Mouse (Mus musculus) liver, embryonic 15.5 days (tissue): Measurements from ENCODE around the gene Sdccag8. TPM values are rescaled to one million over a fixed set of nuclear protein-coding genes. Genes with fewer than 3 reads are reported as not detected.

Experiments
- ATAC-seq: fragments of 200-750 bp; cut with Nextera tagmentation; 2 replicates; pipeline ENCODE4 v1.8.0; 2017; ENCODE audit warnings: moderate number of reproducible peaks, mild to moderate bottlenecking, moderate library complexity; ENCODE audit not compliant: insufficient read depth
- H3K27ac ChIP-seq: fragments of 300-500 bp; sonication (generic); replicated peaks from 2 replicates; pipeline ENCODE4 v1.5.1; 2015; ENCODE audit warnings: mild to moderate bottlenecking, inconsistent platforms
- H3K27me3 ChIP-seq: fragments of 300-500 bp; sonication (generic); 2 replicates; pipeline ENCODE4 v1.6.1; 2015; ENCODE audit warnings: mild to moderate bottlenecking, inconsistent platforms
- H3K36me3 ChIP-seq: fragments of 300-500 bp; sonication (generic); replicated peaks from 2 replicates; pipeline ENCODE4 v1.6.1; 2015; ENCODE audit warnings: moderate library complexity, mild to moderate bottlenecking, inconsistent platforms
- H3K4me1 ChIP-seq: fragments of 300-500 bp; sonication (generic); replicated peaks from 2 replicates; pipeline ENCODE4 v1.6.1; 2015; ENCODE audit warnings: inconsistent platforms
- H3K4me2 ChIP-seq: fragments of 300-500 bp; sonication (generic); 2 replicates; pipeline ENCODE4 v1.6.1; 2015; ENCODE audit warnings: moderate library complexity, mild to moderate bottlenecking, inconsistent platforms
- H3K4me3 ChIP-seq: fragments of 300-500 bp; sonication (generic); replicated peaks from 2 replicates; pipeline ENCODE4 v1.5.1; 2015; ENCODE audit warnings: mild to moderate bottlenecking, inconsistent platforms
- H3K9ac ChIP-seq: fragments of 300-500 bp; sonication (generic); 2 replicates; pipeline ENCODE4 v1.6.1; 2015; ENCODE audit warnings: moderate library complexity, mild to moderate bottlenecking, inconsistent platforms
- H3K9me3 ChIP-seq: fragments of 300-500 bp; sonication (generic); replicated peaks from 2 replicates; pipeline ENCODE4 v1.6.1; 2016; ENCODE audit warnings: inconsistent platforms
- WGBS: fragments of 180-500 bp; shearing (Covaris S2); methylation state at CpG from one replicate; pipeline ENCODE4 v1.1.7; 2015; ENCODE audit warnings: mixed read lengths; ENCODE audit not compliant: insufficient replicate concordance; 5-methylcytosine and 5-hydroxymethylcytosine counted together
- polyA plus RNA-seq: library from polyadenylated mRNA; unstranded; fragments of >200 nt; fragmentation: Nextera tagmentation; extraction: Ambion mirVana; gene quantifications from 2 replicates; pipeline ENCODE4 v1.2.1, GENCODE M21; 2015

Sdccag8 gene
- polyA plus RNA-seq, 1 experiment from 2014 or later: 5.0 TPM

DNA sequence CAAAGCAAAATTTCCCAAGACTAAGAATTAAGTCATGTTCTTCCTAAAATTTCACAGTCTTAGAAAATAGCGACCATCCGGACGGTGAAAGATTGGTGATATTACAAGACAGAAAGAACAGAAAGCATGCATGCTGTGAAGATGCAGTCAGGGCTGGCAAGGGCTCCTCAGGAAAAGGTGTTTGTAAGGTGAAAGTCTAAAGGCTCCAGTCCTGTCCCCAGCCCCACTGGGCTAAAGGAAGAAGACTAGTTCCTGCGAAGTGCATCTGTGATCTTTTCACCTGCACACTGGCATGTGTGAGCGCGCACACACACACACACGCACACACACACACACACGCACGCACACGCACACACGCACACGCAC, 130.7 kb downstream of the Sdccag8 start:
- Histone ChIP-seq H3K4me2 (no peak overlapping the region), H3K9ac (no peak overlapping the region), H3K27me3 (no peaks in the 10 kb centered on the region), H3K4me3 (no peak overlapping the region), H3K4me1 (peaks cover 26% of the 10 kb centered on the region), H3K36me3 (no peaks in the 10 kb centered on the region), H3K27ac (no peak overlapping the region), H3K9me3 (no peaks in the 10 kb centered on the region)
- no peak for ATAC-seq
- 67% methylated on average over 12 of the region's 12 CpGs for WGBS

DNA sequence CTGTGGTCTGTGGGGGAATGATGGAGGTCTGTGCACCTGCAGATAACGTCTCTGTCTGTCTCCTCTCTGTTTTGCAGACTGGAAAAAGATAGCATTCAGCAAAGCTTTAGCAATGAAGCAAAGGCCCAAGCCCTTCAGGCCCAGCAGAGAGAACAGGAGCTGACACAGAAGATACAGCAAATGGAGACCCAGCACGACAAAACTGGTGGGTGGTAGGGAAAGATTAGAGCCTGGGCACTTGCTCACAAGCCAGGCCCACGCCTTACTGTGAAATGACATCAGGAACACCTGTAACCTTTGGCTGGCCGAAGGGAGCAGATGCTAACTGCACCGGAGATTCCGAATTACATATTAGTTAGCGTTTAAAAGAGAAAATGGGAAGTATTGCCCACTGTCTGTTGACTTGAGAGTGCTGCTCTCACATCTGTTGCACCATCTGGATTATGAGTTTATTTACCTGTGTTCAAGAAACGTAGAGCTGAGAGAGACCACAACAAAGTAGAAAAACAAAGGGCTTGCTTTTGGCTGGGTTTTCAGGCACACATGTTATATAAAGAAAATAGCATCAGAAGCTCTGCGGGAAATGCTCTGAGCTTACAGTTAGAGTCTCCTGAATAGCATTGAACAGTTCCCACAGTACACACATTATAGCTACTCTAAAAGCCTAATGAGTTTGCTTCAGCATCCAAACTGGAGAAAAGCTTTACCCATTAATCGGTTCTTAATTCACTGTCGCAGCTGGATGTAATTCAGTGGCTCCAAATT, 131.8 kb downstream of the Sdccag8 start:
- H3K4me3 ChIP-seq: no peak overlapping the region
- no peak overlapping the region for H3K4me2 ChIP-seq
- H3K9ac ChIP-seq: no peak overlapping the region
- H3K9me3 ChIP-seq: no peaks in the 10 kb centered on the region
- H3K27me3 ChIP-seq: no peaks in the 10 kb centered on the region
- H3K27ac ChIP-seq: no peak overlapping the region
- peaks cover 18% of the 10 kb centered on the region for H3K4me1 ChIP-seq
- H3K36me3 ChIP-seq: no peaks in the 10 kb centered on the region
- ATAC-seq: no peak
- 62% methylated on average over 11 of the region's 11 CpGs for WGBS

DNA sequence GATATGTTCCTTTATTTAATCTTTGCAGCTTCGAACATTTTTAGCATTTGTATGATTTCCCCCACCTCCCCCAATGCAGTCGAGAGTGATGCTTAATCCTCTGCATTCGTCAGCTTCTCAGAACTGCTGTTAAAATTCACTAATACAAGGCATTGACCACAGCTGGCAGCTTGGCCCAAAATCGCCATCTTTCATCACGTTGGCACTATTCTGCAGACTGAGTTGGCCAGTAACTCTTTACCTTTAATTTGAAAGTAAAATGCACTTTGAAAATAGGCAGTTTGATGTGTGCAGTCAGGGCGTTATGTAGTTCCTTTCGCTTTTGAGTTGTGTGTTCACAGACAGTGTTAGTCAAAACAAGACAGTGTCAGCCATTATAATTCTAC, 132.3 kb downstream of the Sdccag8 start:
- H3K9me3 ChIP-seq: no peaks in the 10 kb centered on the region
- no peaks in the 10 kb centered on the region for H3K27me3 ChIP-seq
- H3K27ac ChIP-seq: no peak overlapping the region
- 71% methylated on average over 7 of the region's 7 CpGs for WGBS
- no peak overlapping the region for H3K4me3 ChIP-seq
- H3K4me2 ChIP-seq: no peak overlapping the region
- H3K4me1 ChIP-seq: peaks cover 15% of the 10 kb centered on the region
- H3K36me3 ChIP-seq: no peaks in the 10 kb centered on the region
- no peak for ATAC-seq
- H3K9ac ChIP-seq: no peak overlapping the region

DNA sequence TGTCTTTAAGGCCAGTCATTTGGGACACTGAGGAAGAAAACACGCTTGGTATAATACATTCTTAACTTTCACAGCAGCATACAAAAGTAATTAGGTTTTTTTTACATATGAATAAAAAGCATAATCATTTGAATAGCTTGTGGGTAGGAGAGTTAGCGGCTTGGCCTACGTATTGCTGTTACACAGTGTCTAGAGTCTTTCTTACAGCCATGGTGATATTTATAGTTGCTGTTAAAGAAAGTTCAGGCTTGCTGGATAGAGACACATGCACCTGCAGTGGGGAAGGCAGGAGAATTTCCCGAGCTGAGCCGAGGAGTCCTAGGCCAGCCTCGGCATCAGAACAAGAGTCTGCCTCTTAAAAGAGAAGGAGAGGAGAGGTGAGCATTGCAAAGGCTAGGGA, 134.4 kb downstream of the Sdccag8 start:
- 84% methylated on average over 6 of the region's 6 CpGs for WGBS
- Histone ChIP-seq H3K4me2 (no peak overlapping the region), H3K9me3 (no peaks in the 10 kb centered on the region), H3K9ac (no peak overlapping the region), H3K4me1 (peaks cover 6% of the 10 kb centered on the region; the same call in 1 of the 2 replicates), H3K4me3 (no peak overlapping the region), H3K27me3 (no peaks in the 10 kb centered on the region), H3K27ac (no peak overlapping the region), H3K36me3 (no peaks in the 10 kb centered on the region)
- no peak for ATAC-seq

DNA sequence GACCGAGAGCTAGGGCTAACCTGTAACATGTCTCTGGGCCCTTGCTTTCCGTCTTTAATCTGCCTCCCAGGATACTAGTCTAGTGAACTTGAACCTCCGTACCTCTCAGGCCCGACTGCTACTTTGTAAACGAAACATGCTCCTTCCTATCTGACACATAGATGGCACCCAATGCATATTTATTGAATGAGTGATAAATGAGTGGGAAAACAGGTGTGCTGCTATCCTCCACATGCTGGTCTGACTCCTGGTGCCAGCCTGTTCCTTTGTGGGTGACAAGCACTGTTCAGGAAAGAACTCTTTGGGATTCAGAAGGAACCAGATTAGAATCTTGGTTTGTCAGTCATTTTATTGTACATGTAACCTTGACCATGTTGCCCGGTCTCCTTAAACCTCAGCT, 134.9 kb downstream of the Sdccag8 start:
- ATAC-seq: no peak
- Histone ChIP-seq H3K36me3 (no peaks in the 10 kb centered on the region), H3K4me3 (no peak overlapping the region), H3K9me3 (no peaks in the 10 kb centered on the region), H3K4me1 (peaks cover 6% of the 10 kb centered on the region; the same call in 1 of the 2 replicates), H3K27ac (no peak overlapping the region), H3K9ac (no peak overlapping the region), H3K4me2 (no peak overlapping the region), H3K27me3 (no peaks in the 10 kb centered on the region)
- 75% methylated on average over 6 of the region's 6 CpGs for WGBS

DNA sequence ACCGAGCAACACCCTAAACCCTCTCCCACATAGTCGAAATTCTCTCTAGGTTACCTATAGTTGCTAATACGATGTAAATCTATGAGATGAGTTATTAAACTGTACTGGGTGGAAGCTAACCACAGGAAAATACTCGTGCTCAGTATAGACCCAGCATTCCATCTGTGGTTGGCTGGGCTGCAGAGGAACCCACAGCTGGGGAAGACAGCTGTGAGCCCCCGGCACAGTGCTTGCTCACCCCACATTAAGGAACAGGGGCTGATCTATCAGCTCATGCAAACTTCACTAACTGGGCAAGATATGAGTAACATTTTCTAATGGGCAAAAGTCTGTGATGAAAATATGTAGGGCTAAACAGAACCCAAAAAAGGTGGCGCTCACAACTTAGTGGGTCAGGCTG, 135.6 kb downstream of the Sdccag8 start:
- no peak overlapping the region for H3K4me2 ChIP-seq
- H3K27ac ChIP-seq: no peak overlapping the region
- ATAC-seq: no peak
- peaks cover 3% of the 10 kb centered on the region; the same call in 1 of the 2 replicates for H3K4me1 ChIP-seq
- H3K27me3 ChIP-seq: no peaks in the 10 kb centered on the region
- no peak overlapping the region for H3K9ac ChIP-seq
- 56% methylated on average over 6 of the region's 6 CpGs for WGBS
- H3K9me3 ChIP-seq: no peaks in the 10 kb centered on the region
- H3K36me3 ChIP-seq: no peaks in the 10 kb centered on the region
- no peak overlapping the region for H3K4me3 ChIP-seq

DNA sequence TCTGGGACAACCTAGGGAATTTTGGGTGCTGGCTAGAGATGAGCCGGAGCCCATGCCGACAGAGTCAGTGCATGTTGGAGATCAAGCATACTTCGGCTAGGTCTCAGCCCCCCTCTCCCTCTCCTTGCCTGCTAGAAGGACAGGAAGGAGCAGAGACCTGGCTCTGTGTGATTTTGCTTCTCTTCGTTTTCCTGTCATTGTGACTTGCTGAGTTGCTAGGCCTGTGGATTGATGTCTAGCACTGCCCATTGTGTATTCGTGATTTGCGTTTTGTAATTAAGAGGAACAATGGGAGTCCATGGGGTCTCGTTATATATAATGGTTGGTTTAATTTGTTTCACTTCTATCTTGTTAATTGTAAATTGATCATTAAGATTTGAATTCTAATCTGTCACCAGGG, 137.4 kb downstream of the Sdccag8 start:
- H3K27me3 ChIP-seq: no peaks in the 10 kb centered on the region
- H3K9me3 ChIP-seq: no peaks in the 10 kb centered on the region
- H3K27ac ChIP-seq: no peak overlapping the region
- H3K4me1 ChIP-seq: no peaks in the 10 kb centered on the region
- 56% methylated on average over 7 of the region's 7 CpGs for WGBS
- no peak overlapping the region for H3K9ac ChIP-seq
- no peak for ATAC-seq
- H3K4me3 ChIP-seq: no peak overlapping the region
- H3K4me2 ChIP-seq: no peak overlapping the region
- no peaks in the 10 kb centered on the region for H3K36me3 ChIP-seq

DNA sequence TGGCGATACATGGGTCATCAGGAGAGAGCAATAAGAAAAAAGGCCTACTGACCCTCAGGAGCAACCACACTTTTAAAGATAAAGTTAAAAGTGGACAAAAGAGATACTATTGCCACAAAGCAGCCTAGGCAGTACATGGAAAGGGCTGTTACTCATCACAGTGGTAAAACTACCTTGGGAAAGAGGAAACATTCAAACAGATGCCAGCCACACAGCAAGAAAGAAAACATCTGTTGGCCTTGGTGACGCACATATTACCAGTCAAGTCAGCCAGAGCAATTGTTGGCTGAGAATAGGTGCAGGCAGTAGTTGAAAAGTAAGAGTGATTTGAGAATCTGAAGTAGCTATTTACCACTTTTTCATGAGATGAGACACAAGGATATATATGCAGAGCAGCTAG, 143.9 kb downstream of the Sdccag8 start:
- H3K9me3 ChIP-seq: no peaks in the 10 kb centered on the region
- H3K4me1 ChIP-seq: no peaks in the 10 kb centered on the region
- H3K4me3 ChIP-seq: no peak overlapping the region
- H3K9ac ChIP-seq: no peak overlapping the region
- no peak overlapping the region for H3K27ac ChIP-seq
- 67% methylated on average over 2 of the region's 2 CpGs for WGBS
- H3K27me3 ChIP-seq: no peaks in the 10 kb centered on the region
- ATAC-seq: no peak
- H3K4me2 ChIP-seq: no peak overlapping the region
- H3K36me3 ChIP-seq: no peaks in the 10 kb centered on the region

DNA sequence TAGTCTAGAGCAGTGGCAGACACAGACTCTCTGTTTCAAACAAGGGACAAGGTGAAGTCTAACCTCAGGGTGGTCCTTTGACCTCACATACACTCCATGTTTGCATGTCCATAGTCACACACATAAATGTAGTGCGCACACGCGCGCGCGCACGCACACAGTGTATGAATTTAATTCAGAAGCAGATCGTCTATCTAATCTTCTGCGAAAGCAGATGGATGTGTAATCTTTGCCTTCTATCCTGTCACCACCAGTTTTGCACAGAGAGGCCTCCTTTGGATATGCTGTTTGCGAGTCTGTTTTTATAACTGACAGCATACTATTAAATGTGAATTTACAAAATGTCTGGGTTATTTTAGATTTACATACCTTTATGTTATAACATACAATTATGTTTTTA, 147.3 kb downstream of the Sdccag8 start:
- ATAC-seq: no peak
- Histone ChIP-seq H3K4me1 (no peaks in the 10 kb centered on the region), H3K9ac (no peak overlapping the region), H3K36me3 (no peaks in the 10 kb centered on the region), H3K9me3 (no peaks in the 10 kb centered on the region), H3K27ac (no peak overlapping the region), H3K27me3 (no peaks in the 10 kb centered on the region), H3K4me3 (no peak overlapping the region), H3K4me2 (no peak overlapping the region)
- WGBS: 84% methylated on average over 10 of the region's 10 CpGs

DNA sequence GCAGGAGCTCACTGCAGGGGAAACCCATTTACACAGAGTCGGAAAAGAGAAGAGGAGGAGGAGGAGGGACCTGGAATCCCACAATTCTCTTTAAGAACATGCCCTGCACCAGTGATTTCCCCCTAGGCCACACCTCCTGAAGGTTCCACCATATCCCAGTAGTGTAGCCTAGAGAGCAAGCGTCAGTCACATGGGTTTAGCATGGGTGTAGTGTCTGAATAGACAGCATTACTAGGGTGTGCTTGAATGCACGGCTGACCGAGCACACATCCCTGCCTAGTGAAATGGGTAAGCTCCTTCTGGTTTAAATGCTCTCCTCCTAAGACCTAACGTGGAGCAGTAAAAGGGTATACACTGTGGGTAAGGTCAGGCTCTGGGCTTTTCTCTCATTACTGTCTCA, 148.4 kb downstream of the Sdccag8 start:
- Histone ChIP-seq H3K4me1 (no peaks in the 10 kb centered on the region), H3K9ac (no peak overlapping the region), H3K27ac (no peak overlapping the region), H3K4me3 (no peak overlapping the region), H3K9me3 (no peaks in the 10 kb centered on the region), H3K36me3 (no peaks in the 10 kb centered on the region), H3K4me2 (no peak overlapping the region), H3K27me3 (no peaks in the 10 kb centered on the region)
- no peak for ATAC-seq
- WGBS: 65% methylated on average over 5 of the region's 5 CpGs

DNA sequence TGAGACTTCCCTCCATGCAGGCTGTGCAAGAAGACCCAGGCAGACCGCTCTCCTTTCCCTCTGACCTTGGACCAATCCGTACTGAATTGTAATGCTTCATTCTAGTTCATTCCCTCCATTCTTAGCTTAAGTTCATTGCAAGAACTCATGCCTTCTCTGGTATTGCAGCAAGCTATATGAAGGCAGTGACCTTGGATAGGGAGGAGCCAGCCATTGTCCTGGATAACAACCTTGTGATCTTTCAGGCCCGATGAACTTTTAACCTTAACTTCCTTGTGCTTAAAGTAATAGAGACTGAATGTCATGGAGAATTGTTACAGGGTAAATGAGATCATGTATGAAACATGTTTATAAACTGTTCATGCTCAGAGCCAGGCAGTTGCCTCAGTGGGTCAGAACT, 152.8 kb downstream of the Sdccag8 start:
- H3K4me1 ChIP-seq: no peaks in the 10 kb centered on the region
- no peaks in the 10 kb centered on the region for H3K9me3 ChIP-seq
- no peaks in the 10 kb centered on the region for H3K27me3 ChIP-seq
- no peak overlapping the region for H3K4me3 ChIP-seq
- H3K9ac ChIP-seq: no peak overlapping the region
- H3K36me3 ChIP-seq: no peaks in the 10 kb centered on the region
- WGBS: 68% methylated on average over 3 of the region's 3 CpGs
- no peak overlapping the region for H3K27ac ChIP-seq
- ATAC-seq: no peak
- no peak overlapping the region for H3K4me2 ChIP-seq
